Mouse (Mus musculus): ENCODE results near the gene Adam11.

Adam11 gene

GRCm38 (mm10) chr11:102778597-102778996, 17.4 kb downstream of the Adam11 start:
- no peak for DNase-seq (ENCODE audit: low spot score in 2 of 2)

DNA sequence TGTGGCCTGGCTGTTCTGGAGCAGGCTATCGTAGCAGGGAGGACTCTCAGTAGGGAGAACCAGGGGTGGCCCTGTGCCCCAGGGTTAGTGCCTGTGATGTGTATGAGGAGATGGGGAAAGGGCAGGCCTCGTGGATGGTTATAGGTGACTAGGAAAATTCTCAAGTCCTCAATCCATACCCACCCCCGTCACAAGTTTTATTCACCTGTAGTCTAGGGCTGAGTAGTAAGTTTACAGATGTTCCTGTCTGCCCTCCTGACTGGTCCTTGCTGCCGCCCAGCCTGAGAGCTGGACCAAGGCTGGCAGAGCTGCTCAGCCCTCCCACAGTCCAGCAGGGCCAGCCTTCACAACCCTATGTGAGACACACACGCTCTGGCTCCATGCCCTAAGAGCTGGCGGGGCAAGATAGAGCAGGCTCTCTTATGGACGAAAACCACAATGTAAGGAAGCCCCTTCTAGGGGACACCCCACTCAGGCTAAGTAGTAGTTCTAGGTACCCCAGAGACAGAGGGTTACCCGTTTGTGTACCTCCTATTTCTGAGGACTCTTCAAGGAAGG, 17.9 kb downstream of the Adam11 start:
- no peak for DNase-seq (ENCODE audit: low spot score in 2 of 2)

DNA sequence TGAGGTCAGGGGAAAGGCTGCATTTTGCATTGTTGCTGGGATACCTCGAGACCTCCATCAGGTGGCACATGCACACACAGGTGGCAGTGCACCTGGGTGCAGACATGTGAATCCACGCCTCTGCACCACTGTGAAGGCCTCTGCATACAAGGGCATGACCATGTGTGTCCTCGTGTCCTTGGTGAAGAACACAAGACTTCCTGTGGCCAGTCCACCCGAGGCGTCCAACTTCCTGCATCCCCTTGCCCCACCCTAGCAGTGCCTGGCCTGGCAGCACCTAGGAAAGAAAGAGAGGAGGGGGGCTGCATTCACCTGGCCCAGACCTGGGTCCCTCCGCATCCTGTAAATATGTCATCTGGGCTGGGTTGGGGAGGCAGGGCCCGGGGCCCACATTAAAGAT, 18.6 kb downstream of the Adam11 start:
- no peak for DNase-seq (ENCODE audit: low spot score in 2 of 2)

DNA sequence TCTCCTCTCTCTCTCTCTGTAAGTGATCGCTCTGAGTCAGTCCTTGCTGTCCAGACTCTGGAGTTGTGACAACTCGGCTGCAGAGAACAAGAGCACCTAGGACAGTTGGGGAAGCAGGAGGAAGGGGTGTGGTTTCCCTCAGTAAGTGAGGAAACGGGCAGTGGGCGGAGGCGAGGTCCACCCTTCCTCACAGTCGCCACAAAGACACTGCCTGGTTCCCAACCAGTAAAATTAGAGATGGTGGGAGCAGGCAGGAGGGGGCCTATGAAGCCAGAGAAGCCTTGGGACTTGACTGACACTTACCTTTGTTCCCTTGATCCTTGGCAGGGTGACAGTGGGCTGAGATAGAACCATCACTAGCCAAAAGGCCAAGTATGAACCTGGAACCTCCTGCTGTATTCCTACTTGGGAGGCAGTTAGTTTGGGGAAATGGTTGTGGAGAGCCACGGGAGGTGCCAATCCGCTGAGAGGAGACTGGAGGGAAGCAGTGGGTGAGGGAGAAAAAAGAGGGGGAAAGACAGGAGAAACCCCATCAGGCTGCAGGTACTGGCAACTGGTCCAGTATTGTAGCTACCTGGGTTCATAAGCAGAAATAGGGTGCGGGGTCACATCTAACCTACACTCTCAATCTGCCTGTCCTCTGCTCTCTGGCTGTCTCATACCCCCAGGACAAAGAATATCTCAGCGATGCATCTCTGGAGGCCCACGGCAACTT, 19.2 kb downstream of the Adam11 start:
- DNase-seq (ENCODE audit: low spot score in 2 of 2) = no peak

DNA sequence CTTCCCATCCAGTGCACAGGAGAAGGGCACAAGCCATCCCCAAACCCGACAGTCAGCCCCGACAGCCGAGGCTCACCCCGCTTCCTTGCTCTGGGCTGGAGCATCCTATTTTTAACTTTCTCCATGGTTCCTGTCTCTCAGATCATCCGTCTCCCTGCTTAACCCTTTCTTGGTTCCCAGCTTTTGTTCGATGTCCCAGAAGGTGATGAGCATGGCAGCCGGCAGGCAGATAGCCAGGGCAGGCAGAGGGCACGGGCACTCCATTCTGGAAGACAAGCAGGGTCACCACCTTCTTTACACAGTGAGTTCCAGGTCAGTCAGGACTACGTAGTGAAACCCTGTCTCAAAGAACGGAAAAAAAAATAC, 19.7 kb downstream of the Adam11 start:
- DNase-seq (ENCODE audit: low spot score in 2 of 2) = no peak

DNA sequence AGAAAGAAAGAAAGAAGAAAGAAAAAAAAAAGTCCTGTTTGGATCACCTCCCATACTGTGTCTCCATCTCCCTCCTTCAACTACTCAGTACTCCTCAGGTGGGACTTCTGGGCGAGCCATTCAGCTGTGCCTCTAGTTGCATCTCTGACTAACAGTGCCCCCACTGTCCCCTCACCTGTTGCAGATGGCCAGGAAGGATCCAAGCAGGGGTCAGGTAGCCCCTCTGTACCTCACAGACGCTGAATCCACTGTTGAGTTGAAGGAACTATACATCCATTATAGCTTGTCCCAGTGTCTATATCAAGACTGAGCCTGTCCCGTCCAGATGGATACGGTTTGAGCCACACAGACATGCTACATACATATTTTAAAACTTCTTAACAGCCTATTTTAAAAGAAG, 20.3 kb downstream of the Adam11 start:
- no peak for DNase-seq (ENCODE audit: low spot score in 2 of 2)

- DNase-seq (ENCODE audit: low spot score in 2 of 2) = no peak
These were observed 22.2 kb downstream of the Adam11 start for GRCm38 (mm10) chr11:102783443-102783842.

DNA sequence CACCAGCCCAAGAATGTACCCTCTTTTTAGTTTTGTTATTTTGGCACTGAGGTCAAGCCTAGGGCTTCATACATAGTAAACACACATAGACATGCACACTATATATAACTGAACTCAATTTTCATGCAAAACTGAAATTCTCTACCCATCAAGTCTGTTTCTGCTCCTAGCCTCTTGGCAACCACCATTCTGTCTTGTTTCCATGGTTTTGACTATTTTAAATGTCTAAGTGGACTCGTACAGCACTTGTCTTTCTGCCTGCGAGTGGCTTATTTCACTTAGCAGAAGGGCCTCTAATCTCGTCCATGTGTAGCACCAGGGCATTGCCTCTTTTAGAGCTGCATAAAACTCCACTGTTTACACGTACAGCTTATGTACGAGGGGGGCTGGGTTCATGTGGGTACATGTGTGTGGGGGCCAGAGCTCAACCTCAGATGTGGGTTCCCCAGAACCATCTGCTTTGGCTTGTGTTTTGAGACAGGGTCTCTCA, 26.5 kb downstream of the Adam11 start:
- DNase-seq (ENCODE audit: low spot score in 2 of 2) = no peak

DNA sequence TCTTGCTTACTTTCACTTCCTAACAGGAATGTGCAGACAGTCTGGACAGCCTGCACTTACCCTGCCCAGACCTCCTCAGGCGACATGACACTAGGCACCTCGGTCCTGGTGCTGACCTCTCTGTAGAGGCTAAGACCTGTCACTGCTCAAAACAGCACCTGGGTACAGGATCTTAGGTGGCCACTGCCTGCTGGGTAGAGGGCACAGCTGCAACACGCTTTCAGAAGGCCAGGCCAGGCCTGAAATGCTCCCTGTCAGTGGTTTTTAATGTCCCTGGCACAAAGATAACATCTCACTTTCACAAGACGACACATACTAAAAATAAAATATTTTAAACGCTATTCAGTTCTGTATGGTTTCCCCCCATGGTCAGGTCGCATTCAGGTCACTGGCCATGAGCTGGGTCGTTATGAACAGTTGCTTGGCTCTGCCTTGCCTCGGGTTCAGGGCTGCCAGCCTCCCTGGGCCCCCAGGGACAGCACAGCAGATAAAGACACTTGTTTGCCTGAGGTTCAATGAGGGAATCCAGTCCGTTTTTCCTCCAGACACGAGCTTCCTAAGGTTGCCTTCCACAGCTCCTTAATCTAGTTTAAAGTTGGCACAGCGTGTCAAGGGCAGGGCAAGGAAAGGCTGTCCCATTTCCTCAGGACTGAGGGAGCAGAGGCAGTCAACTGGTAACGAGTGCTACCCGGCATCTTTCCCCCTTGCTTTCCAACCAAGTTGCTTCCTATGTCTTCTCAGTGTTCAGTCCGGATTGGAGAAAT, 30.6 kb downstream of the Adam11 start:
- no peak for DNase-seq (ENCODE audit: low spot score in 2 of 2)

DNA sequence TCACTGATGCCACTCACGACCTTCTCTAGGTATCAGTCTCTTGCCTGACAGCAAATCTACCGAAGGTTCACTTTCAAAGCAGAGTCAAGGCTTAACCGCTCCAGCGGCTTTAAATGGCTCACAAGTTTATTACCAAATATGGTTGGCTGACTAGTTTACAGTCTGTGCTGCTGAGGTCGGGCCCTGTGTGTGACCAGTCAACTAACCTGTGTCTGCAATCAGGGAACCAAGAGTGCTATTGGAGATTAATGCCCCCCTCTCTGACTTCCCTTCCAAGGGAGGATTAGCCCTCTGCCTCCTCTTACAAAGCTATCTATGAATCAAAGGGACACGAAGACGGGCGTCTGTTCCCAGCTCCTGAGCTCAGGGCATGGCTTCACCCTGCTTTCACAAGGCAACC, 32.9 kb downstream of the Adam11 start:
- DNase-seq (ENCODE audit: low spot score in 2 of 2) = no peak

- DNase-seq (ENCODE audit: low spot score in 2 of 2) = no peak
These were observed 42.2 kb downstream of the Adam11 start for GRCm38 (mm10) chr11:102803453-102803852.

GRCm38 (mm10) chr11:102808246-102808645, 47.0 kb downstream of the Adam11 start:
- DNase-seq (ENCODE audit: low spot score in 2 of 2) = no peak

DNA sequence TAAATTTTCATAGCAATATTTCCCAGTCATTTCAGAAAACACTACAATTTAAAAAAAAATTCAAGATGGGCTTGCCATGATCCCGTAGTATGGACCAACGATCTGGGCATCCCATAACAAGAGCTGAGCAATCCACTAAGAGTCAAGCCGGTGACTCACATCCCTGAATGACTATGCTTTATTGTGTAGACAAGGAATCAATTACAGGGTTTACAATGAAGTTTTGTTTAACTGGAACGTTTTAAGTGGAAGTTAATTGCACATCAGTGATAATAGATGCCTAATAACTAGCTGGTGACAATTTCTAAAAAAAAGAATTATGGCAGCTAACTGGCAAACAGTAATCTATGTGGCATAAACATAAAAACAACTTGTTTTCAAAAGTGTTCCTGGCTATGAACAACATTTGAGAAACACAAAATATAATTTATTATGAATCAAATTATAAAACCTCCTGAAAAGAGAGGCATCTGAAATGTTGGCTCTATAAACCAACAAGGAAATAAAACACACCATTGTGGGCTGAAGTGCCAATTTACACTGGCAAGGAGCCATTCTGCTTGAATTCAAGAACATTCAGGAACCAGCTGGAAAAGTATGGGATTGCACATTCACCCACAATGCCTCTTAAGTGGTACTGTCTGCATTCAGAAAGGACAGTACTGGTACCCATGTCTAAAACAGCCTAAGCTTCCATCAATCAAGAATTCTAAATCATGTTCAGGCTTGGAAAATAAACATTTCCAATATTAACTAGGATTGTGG, 49.7 kb downstream of the Adam11 start:
- DNase-seq (ENCODE audit: low spot score in 2 of 2) = peak in 1 of 2 experiments; percentile 56

DNA sequence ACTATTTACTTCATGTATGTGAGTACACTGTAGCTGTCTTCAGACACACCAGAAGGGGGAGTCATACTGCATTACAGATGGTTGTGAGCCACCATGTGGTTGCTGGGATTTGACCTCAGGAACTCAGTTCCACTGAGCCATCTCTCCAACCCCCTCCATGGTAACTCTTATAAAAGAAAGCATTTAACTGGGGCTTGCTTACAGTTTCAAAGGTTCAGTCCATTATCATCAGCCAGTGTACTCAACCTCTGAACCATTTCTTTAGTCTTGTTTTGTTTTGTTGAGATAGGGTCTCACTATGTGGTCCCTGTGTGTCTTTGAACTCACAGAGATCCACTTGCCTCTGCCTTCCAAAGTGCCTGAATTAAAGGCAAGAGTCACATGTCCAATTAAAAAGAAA, 53.6 kb downstream of the Adam11 start:
- no peak for DNase-seq (ENCODE audit: low spot score in 2 of 2)

GRCm38 (mm10) chr11:102818121-102819020, 57.1 kb downstream of the Adam11 start:
- no peak for DNase-seq (ENCODE audit: low spot score in 2 of 2)

DNA sequence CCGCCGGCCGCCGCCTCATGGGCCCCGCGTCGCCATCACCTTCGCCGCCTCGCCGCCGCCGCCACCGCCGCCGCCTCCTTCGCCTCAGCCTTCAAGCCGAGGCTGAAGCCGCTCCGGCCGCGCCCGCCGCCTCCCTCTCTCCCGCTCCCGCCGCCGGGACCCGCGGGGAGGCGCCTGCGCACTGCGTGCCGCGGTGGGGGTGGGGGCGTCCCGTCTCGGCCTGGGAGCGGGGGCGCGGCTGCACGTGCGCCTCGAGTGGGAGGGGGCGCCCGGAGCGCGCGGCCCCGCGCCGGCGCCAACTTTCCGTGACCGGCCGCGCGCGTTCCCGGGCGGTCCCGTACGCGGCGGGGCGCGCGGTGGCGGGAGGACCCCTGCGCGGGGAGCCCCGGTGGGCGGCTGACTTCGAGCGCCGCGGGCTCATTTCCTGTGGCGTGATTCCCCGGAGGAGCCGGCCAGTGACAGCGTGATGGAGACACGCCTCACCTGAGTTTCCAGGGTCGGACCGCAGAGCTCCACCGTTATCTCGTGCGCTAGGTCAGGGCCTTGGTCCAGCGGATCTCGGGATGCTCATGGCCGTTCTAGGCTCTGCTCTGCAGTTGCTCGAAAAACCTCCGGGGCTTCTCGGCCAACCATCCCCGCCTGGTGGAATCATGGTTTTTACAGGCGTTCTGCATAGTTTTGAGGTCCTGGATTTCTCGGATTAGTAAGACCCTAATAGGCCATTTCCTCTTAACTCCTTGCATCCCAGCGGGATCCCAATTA, 58.0 kb downstream of the Adam11 start, which contains the start of gene Gjc1:
Gene Gjc1 (minus strand): TSS at position 680 of the 762 bp plus-strand sequence.
- DNase-seq (ENCODE audit: low spot score in 2 of 2) = peak; percentile 20 to 22

GRCm38 (mm10) chr11:102819783-102820385, 58.6 kb downstream of the Adam11 start:
- peak in 1 of 2 experiments; percentile 19 for DNase-seq (ENCODE audit: low spot score in 2 of 2)

- DNase-seq (ENCODE audit: low spot score in 2 of 2) = no peak
These were observed 59.2 kb downstream of the Adam11 start for GRCm38 (mm10) chr11:102820432-102820831.

- DNase-seq (ENCODE audit: low spot score in 2 of 2) = no peak
These were observed 60.0 kb downstream of the Adam11 start for GRCm38 (mm10) chr11:102821231-102821630.

DNA sequence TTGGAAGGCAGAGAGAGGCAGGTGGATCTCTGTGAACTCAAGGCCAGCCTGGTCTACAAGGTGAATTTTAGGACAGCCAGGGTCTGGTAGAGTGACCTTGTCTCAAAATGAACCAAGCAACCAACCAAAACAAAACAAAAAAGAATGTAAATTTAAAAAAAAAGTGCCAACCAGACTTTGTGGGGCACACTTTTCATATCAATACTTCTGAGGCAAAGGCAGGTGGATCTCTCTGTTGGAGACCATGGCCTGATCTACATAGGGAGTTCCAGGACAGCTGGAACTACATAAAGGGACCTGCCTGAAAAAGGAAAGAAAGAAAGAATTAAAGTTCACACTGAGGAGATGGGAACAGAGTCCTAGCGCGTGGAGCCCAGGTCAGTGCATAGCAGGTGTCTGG, 65.2 kb downstream of the Adam11 start:
- no peak for DNase-seq (ENCODE audit: low spot score in 2 of 2)

Measured in frontal cortex, postnatal 36 days (tissue).